Mouse (Mus musculus): ENCODE results near the gene Ube2l3. TPM values are rescaled to one million over a fixed set of nuclear protein-coding genes. Genes with fewer than 3 reads are reported as not detected.
A peak's percentile ranks its signal among the peaks of the same experiment; 100 is the strongest.

Ube2l3 gene
- polyA plus RNA-seq, 1 experiment, result 97.7 TPM

GRCm38 (mm10) chr16:17110771-17111743 is 91.4 kb downstream of the Ube2l3 start, which contains the start of gene Ppil2:
TSS of gene Ppil2 (minus strand) at chr16:17111257.
- H3K27ac ChIP-seq (ENCODE audit: control insufficient read depth, insufficient read depth, low read depth, low read length, poor library complexity), result peak within 1 kb of the TSS; percentile 66
- WGBS, result 3% methylated on average over 38 of the region's 38 CpGs
- TF ChIP-seq CTCF (IDR thresholded peaks at IDR 0.05; ENCODE audit: control insufficient read depth, insufficient read depth, low read length) (no peak), POLR2A (IDR thresholded peaks at IDR 0.05; ENCODE audit: borderline replicate concordance, control insufficient read depth, low read depth, low read length) (peak; percentile 41; the same call in 1 of the 2 replicates)
- peak within 1 kb of the TSS; percentile 87 for H3K4me3 ChIP-seq (replicated peaks; ENCODE audit: control insufficient read depth, low read depth, low read length)
- no peaks in the 10 kb centered on the region; the same call in 1 of the 2 replicates for H3K4me1 ChIP-seq (ENCODE audit: control insufficient read depth, insufficient read depth, low read length)

- TF ChIP-seq POLR2A (IDR thresholded peaks at IDR 0.05; ENCODE audit: borderline replicate concordance, control insufficient read depth, low read depth, low read length), result no peak
- no peak for TF ChIP-seq CTCF (IDR thresholded peaks at IDR 0.05; ENCODE audit: control insufficient read depth, insufficient read depth, low read length)
- 77% methylated on average over 4 of the region's 4 CpGs for WGBS
- no peak overlapping the region for H3K27ac ChIP-seq (ENCODE audit: control insufficient read depth, insufficient read depth, low read depth, low read length, poor library complexity)
- H3K4me3 ChIP-seq (replicated peaks; ENCODE audit: control insufficient read depth, low read depth, low read length), result no peak overlapping the region
- H3K4me1 ChIP-seq (ENCODE audit: control insufficient read depth, insufficient read depth, low read length), result no peaks in the 10 kb centered on the region
These were observed 97.8 kb downstream of the Ube2l3 start for GRCm38 (mm10) chr16:17104600-17104999.

GRCm38 (mm10) chr16:17102630-17103220 is 99.7 kb downstream of the Ube2l3 start:
- Histone ChIP-seq H3K4me1 (ENCODE audit: control insufficient read depth, insufficient read depth, low read length) (no peaks in the 10 kb centered on the region), H3K27ac (ENCODE audit: control insufficient read depth, insufficient read depth, low read depth, low read length, poor library complexity) (no peak overlapping the region), H3K4me3 (replicated peaks; ENCODE audit: control insufficient read depth, low read depth, low read length) (no peak overlapping the region)
- no peak for TF ChIP-seq CTCF (IDR thresholded peaks at IDR 0.05; ENCODE audit: control insufficient read depth, insufficient read depth, low read length)
- TF ChIP-seq POLR2A (IDR thresholded peaks at IDR 0.05; ENCODE audit: borderline replicate concordance, control insufficient read depth, low read depth, low read length), result no peak
- WGBS, result 90% methylated on average over 7 of the region's 7 CpGs

Other genes with a start within 250 kb of the Ube2l3 start
- gene Mapk1, start 219.3 kb downstream of the Ube2l3 start, polyA plus RNA-seq (2011; ENCODE audit: insufficient read depth, insufficient read length, low replicate concordance, missing spikeins), result 65.8 and 76.8 TPM in 2 replicates
- gene Ypel1, start 133.0 kb downstream of the Ube2l3 start, polyA plus RNA-seq (2011; ENCODE audit: insufficient read depth, insufficient read length, low replicate concordance, missing spikeins), result 1.4 TPM in 1 of 2 replicates, not detected in the other
- 54.0 and 99.6 TPM in 2 replicates for gene Ppil2, start 91.4 kb downstream of the Ube2l3 start, polyA plus RNA-seq (2011; ENCODE audit: insufficient read depth, insufficient read length, low replicate concordance, missing spikeins)
- 15.1 and 23.6 TPM in 2 replicates for gene 2610318N02Rik, start 77.5 kb downstream of the Ube2l3 start, polyA plus RNA-seq (2011; ENCODE audit: insufficient read depth, insufficient read length, low replicate concordance, missing spikeins)
- gene Sdf2l1, start 70.3 kb downstream of the Ube2l3 start, polyA plus RNA-seq (2011; ENCODE audit: insufficient read depth, insufficient read length, low replicate concordance, missing spikeins), result 10.8 and 28.0 TPM in 2 replicates
- 2.9 and 5.4 TPM in 2 replicates for gene Ydjc, start 58.0 kb downstream of the Ube2l3 start, polyA plus RNA-seq (2011; ENCODE audit: insufficient read depth, insufficient read length, low replicate concordance, missing spikeins)
- 0.61 and 1.8 TPM in 2 replicates for gene Ccdc116, start 55.4 kb downstream of the Ube2l3 start, polyA plus RNA-seq (2011; ENCODE audit: insufficient read depth, insufficient read length, low replicate concordance, missing spikeins)
- not detected in 2 replicates for gene Rimbp3, start 6.0 kb upstream of the Ube2l3 start, polyA plus RNA-seq (2011; ENCODE audit: insufficient read depth, insufficient read length, low replicate concordance, missing spikeins)
- gene Hic2, start 30.9 kb upstream of the Ube2l3 start, polyA plus RNA-seq (2011; ENCODE audit: insufficient read depth, insufficient read length, low replicate concordance, missing spikeins), result 1.2 and 3.5 TPM in 2 replicates
- 11.5 and 35.5 TPM in 2 replicates for gene Tmem191c, start 73.4 kb upstream of the Ube2l3 start, polyA plus RNA-seq (2011; ENCODE audit: insufficient read depth, insufficient read length, low replicate concordance, missing spikeins)
- gene Serpind1, start 128.7 kb upstream of the Ube2l3 start, polyA plus RNA-seq (2011; ENCODE audit: insufficient read depth, insufficient read length, low replicate concordance, missing spikeins), result 0.63 and 2.3 TPM in 2 replicates
- 7.7 and 14.5 TPM in 2 replicates for gene Snap29, start 203.3 kb upstream of the Ube2l3 start, polyA plus RNA-seq (2011; ENCODE audit: insufficient read depth, insufficient read length, low replicate concordance, missing spikeins)
- gene Pi4ka, start 203.7 kb upstream of the Ube2l3 start, polyA plus RNA-seq (2011; ENCODE audit: insufficient read depth, insufficient read length, low replicate concordance, missing spikeins), result 26.4 and 46.1 TPM in 2 replicates
- gene Crkl, start 249.3 kb upstream of the Ube2l3 start, polyA plus RNA-seq (2011; ENCODE audit: insufficient read depth, insufficient read length, low replicate concordance, missing spikeins), result 10.5 and 18.7 TPM in 2 replicates

All from bone marrow, adult 2 months (tissue).